Mouse (Mus musculus) hindbrain, embryonic 16.5 days (tissue): ENCODE results near the gene Cd24a. TPM values are rescaled to one million over a fixed set of nuclear protein-coding genes. Genes with fewer than 3 reads are reported as not detected.

Experiments used
- ATAC-seq: fragments of 200-750 bp; cut with Nextera tagmentation; 2 replicates; pipeline ENCODE4 v1.8.0; 2017; ENCODE audit warnings: moderate TSS enrichment, moderate library complexity
- H3K27ac ChIP-seq: fragments of 300-500 bp; sonication (generic); 2 replicates; pipeline ENCODE4 v1.5.1; 2014; ENCODE audit warnings: low read depth, mild to moderate bottlenecking, control low read depth, low read length, moderate library complexity
- H3K27me3 ChIP-seq: fragments of 300-500 bp; sonication (generic); replicated peaks from 2 replicates; pipeline ENCODE4 v1.6.1; 2014; ENCODE audit warnings: low read length; ENCODE audit not compliant: control insufficient read depth, insufficient read depth
- H3K36me3 ChIP-seq: fragments of 300-500 bp; sonication (generic); 2 replicates; pipeline ENCODE4 v1.6.1; 2014; ENCODE audit warnings: mild to moderate bottlenecking, low read length, moderate library complexity, mixed read lengths; ENCODE audit not compliant: control insufficient read depth, insufficient read depth
- H3K4me1 ChIP-seq: fragments of 300-500 bp; sonication (generic); 2 replicates; pipeline ENCODE4 v1.6.1; 2014; ENCODE audit warnings: low read depth, low read length; ENCODE audit not compliant: control insufficient read depth, insufficient read depth
- H3K4me2 ChIP-seq: fragments of 300-500 bp; sonication (generic); 2 replicates; pipeline ENCODE4 v1.6.1; 2014; ENCODE audit warnings: mild to moderate bottlenecking, low read length, control low read depth, moderate library complexity
- H3K4me3 ChIP-seq: fragments of 300-500 bp; sonication (generic); 2 replicates; pipeline ENCODE4 v1.5.1; 2014; ENCODE audit warnings: mild to moderate bottlenecking, low read length, control low read depth, moderate library complexity
- H3K9ac ChIP-seq: fragments of 300-500 bp; sonication (generic); 2 replicates; pipeline ENCODE4 v1.6.1; 2014; ENCODE audit warnings: low read depth, mild to moderate bottlenecking, control low read depth, low read length, moderate library complexity
- H3K9me3 ChIP-seq: fragments of 300-500 bp; sonication (generic); 2 replicates; pipeline ENCODE4 v1.6.1; 2014; ENCODE audit warnings: mild to moderate bottlenecking, low read length, moderate library complexity; ENCODE audit not compliant: control insufficient read depth
- WGBS: fragments of 180-500 bp; shearing (Covaris S2); extraction: QIAGEN DNeasy Blood & Tissue Kit; methylation state at CpG from one replicate; pipeline ENCODE4 v1.1.7; 2014; 5-methylcytosine and 5-hydroxymethylcytosine counted together
- polyA plus RNA-seq: library from polyadenylated mRNA; unstranded; fragments of >200 nt; fragmentation: Nextera tagmentation; extraction: Ambion mirVana; gene quantifications from 2 replicates; pipeline ENCODE4 v1.2.1, GENCODE M21; 2015

Cd24a gene
- polyA plus RNA-seq, 1 experiment from 2014 or later: 546 TPM

GRCm38 (mm10) chr10:43629857-43630256, 51.8 kb downstream of the Cd24a start:
- Histone ChIP-seq H3K27me3 (no peaks in the 10 kb centered on the region), H3K4me1 (no peaks in the 10 kb centered on the region; the same call in 1 of the 2 replicates), H3K4me3 (no peak overlapping the region), H3K4me2 (no peak overlapping the region), H3K9me3 (no peaks in the 10 kb centered on the region), H3K9ac (no peak overlapping the region), H3K27ac (no peak overlapping the region), H3K36me3 (no peaks in the 10 kb centered on the region)
- no peak for ATAC-seq

GRCm38 (mm10) chr10:43630634-43631033, 52.5 kb downstream of the Cd24a start:
- no peaks in the 10 kb centered on the region; the same call in 1 of the 2 replicates for H3K4me1 ChIP-seq
- H3K36me3 ChIP-seq: no peaks in the 10 kb centered on the region
- H3K9me3 ChIP-seq: no peaks in the 10 kb centered on the region
- no peak for ATAC-seq
- no peaks in the 10 kb centered on the region for H3K27me3 ChIP-seq
- H3K4me3 ChIP-seq: no peak overlapping the region
- no peak overlapping the region for H3K27ac ChIP-seq
- H3K9ac ChIP-seq: no peak overlapping the region
- 73% methylated on average over 4 of the region's 4 CpGs for WGBS
- H3K4me2 ChIP-seq: no peak overlapping the region

GRCm38 (mm10) chr10:43631049-43631448, 53.0 kb downstream of the Cd24a start:
- Histone ChIP-seq H3K9ac (no peak overlapping the region), H3K9me3 (no peaks in the 10 kb centered on the region), H3K36me3 (no peaks in the 10 kb centered on the region), H3K4me1 (no peaks in the 10 kb centered on the region), H3K27me3 (no peaks in the 10 kb centered on the region), H3K4me2 (no peak overlapping the region), H3K4me3 (no peak overlapping the region), H3K27ac (no peak overlapping the region)
- no peak; the same call in 1 of the 2 replicates for ATAC-seq

DNA sequence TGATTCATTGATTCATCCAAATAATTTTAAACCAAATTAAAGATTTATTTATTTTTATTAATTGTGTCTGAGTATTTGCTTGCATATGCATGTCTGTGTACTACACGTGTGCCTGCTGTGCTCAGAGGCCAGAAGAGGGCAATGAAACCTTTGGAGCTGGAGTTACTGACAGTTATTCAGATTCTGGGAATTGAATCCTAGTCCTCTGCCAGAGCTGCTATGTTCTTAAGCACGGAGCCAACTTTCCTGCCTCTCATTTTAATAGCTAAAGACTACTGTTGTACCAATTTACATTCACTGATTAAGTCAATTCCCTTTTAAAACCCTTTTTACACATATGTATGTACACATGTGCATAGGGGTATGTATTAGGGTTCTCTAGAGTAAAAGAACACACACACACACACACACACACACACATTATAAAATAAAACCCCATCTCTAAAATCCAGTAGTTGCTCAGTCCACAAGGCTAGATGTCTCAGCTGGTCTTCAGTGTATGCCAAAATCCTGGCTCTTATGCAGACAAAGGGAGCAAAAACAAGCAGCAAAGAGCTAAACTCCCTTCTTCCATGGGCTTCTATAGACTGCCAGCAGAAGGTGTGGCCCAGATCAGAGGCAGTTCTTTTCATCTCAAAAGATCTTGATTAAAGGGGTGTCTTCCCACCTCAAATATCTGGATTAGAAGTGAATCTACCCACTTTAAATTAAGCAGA, 53.7 kb downstream of the Cd24a start:
- no peak for ATAC-seq
- Histone ChIP-seq H3K4me1 (no peaks in the 10 kb centered on the region), H3K9ac (no peak overlapping the region), H3K27me3 (no peaks in the 10 kb centered on the region), H3K9me3 (no peaks in the 10 kb centered on the region), H3K4me2 (no peak overlapping the region), H3K27ac (no peak overlapping the region), H3K36me3 (no peaks in the 10 kb centered on the region), H3K4me3 (no peak overlapping the region)
- 68% methylated on average over 2 of the region's 2 CpGs for WGBS

- Histone ChIP-seq H3K4me3 (no peak overlapping the region), H3K9me3 (no peaks in the 10 kb centered on the region), H3K4me2 (no peak overlapping the region), H3K36me3 (no peaks in the 10 kb centered on the region), H3K9ac (no peak overlapping the region), H3K27ac (no peak overlapping the region), H3K27me3 (no peaks in the 10 kb centered on the region), H3K4me1 (no peaks in the 10 kb centered on the region)
- 91% methylated on average over 4 of the region's 4 CpGs for WGBS
- no peak for ATAC-seq
Observed at GRCm38 (mm10) chr10:43633117-43633516, 55.0 kb downstream of the Cd24a start.

Other genes with a start within 250 kb of the Cd24a start
- gene Bend3, start 99.5 kb upstream of the Cd24a start, polyA plus RNA-seq: 1.6 and 3.3 TPM in 2 replicates
- gene Gm9803, start 54.2 kb upstream of the Cd24a start, polyA plus RNA-seq: 15.2 and 49.0 TPM in 2 replicates
- 64.8 and 74.9 TPM in 2 replicates for gene 1700021F05Rik, start 37.3 kb upstream of the Cd24a start, polyA plus RNA-seq